Mouse (Mus musculus) E14TG2a.4 (cell line): ENCODE results near the gene Stxbp4.

ENCODE experiments used
- CTCF ChIP-seq: conservative IDR thresholded peaks from 2 replicates; pipeline ENCODE4 v1.5.1; 2014; ENCODE audit warnings: low read length
- NANOG ChIP-seq: IDR thresholded peaks from 2 replicates; pipeline ENCODE4 v1.6.1; 2014; ENCODE audit warnings: borderline replicate concordance, low read length, mixed read lengths
- POU5F1 ChIP-seq: IDR thresholded peaks from 2 replicates; pipeline ENCODE4 v1.6.1; 2014; ENCODE audit warnings: low read length, borderline replicate concordance

DNA sequence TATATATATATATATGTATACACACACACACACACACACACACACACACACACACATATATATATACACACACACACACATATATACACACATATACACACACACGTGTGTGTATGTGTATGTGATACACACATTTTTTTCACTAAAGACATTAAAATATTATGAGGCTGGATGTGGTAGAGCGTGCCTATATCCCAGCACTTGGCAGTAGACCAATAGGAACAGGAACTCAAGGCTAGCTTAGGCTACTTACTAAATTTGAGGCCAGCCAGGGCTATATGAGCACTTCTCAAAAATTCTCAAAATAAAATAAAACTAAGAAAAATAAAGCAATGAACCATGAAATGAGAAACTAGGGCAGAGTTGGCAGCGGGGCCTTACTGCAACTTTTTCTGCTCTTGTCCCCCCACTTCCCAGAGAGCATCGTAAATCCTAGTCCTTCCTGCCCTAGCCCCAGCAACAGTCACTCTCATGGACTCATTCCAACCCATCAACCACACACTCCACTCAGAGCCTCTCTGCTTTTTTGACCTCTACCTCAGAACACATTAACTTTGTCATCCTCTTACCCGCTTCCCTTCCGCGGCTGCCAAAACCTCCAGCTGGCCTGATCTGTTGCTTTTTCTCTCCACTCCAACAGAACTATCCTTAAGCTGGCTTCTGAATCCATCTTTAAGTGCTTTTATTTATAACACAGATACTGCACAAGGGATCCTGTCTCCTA is 60.7 kb downstream of the Stxbp4 start:
- TF ChIP-seq CTCF (no peak), POU5F1 (no peak), NANOG (no peak)
